Mouse (Mus musculus) stomach, postnatal 0 days (tissue): ENCODE measurements around the gene Fam110a. TPM values are rescaled to one million over a fixed set of nuclear protein-coding genes. Genes with fewer than 3 reads are reported as not detected.

Source experiments
- ATAC-seq: fragments of 200-750 bp; cut with Nextera tagmentation; 2 replicates; pipeline ENCODE4 v1.8.0; 2017; ENCODE audit not compliant: low FRiP score, low TSS enrichment
- DNase-seq: peaks from one replicate; pipeline ENCODE4 v3.0.0-alpha.2; 2016; ENCODE audit warnings: low spot score
- H3K27ac ChIP-seq: fragments of 300-500 bp; sonication (generic); replicated peaks from 2 replicates; pipeline ENCODE4 v1.5.1; 2014; ENCODE audit warnings: mild to moderate bottlenecking, control low read depth
- H3K27me3 ChIP-seq: fragments of 300-500 bp; sonication (generic); 2 replicates; pipeline ENCODE4 v1.6.1; 2014; ENCODE audit warnings: low read length; ENCODE audit not compliant: control insufficient read depth, insufficient read depth
- H3K36me3 ChIP-seq: fragments of 300-500 bp; sonication (generic); 2 replicates; pipeline ENCODE4 v1.6.1; 2014; ENCODE audit warnings: low read length, mixed read lengths; ENCODE audit not compliant: control insufficient read depth, insufficient read depth
- H3K4me1 ChIP-seq: fragments of 300-500 bp; sonication (generic); replicated peaks from 2 replicates; pipeline ENCODE4 v1.6.1; 2014; ENCODE audit warnings: antibody characterized with exemption; ENCODE audit not compliant: control insufficient read depth, insufficient read depth
- H3K4me2 ChIP-seq: fragments of 300-500 bp; sonication (generic); replicated peaks from 2 replicates; pipeline ENCODE4 v1.6.1; 2014; ENCODE audit warnings: low read depth, mild to moderate bottlenecking, control low read depth, moderate library complexity
- H3K4me3 ChIP-seq: fragments of 300-500 bp; sonication (generic); 2 replicates; pipeline ENCODE4 v1.5.1; 2014; ENCODE audit warnings: low read depth, low read length, control low read depth
- H3K9ac ChIP-seq: fragments of 300-500 bp; sonication (generic); 2 replicates; pipeline ENCODE4 v1.6.1; 2014; ENCODE audit warnings: mild to moderate bottlenecking, low read length, control low read depth, mixed read lengths
- H3K9me3 ChIP-seq: fragments of 300-500 bp; sonication (generic); 2 replicates; pipeline ENCODE4 v1.6.1; 2016; ENCODE audit warnings: low read length; ENCODE audit not compliant: control insufficient read depth
- CTCF ChIP-seq: IDR thresholded peaks from 2 replicates; pipeline ENCODE4 v1.5.1; 2016; ENCODE audit warnings: antibody characterized with exemption, low read depth, mild to moderate bottlenecking, moderate library complexity
- EP300 ChIP-seq: optimal IDR thresholded peaks from 2 replicates; pipeline ENCODE3; 2016; ENCODE audit warnings: antibody characterized with exemption
- WGBS: fragments of 180-500 bp; shearing (Covaris S2); extraction: QIAGEN DNeasy Blood & Tissue Kit; methylation state at CpG from one replicate; pipeline ENCODE4 v1.1.7; 2014; 5-methylcytosine and 5-hydroxymethylcytosine counted together
- polyA plus RNA-seq: library from polyadenylated mRNA; unstranded; fragments of >200 nt; fragmentation: Nextera tagmentation; extraction: Ambion mirVana; gene quantifications from 2 replicates; pipeline ENCODE4 v1.2.1, GENCODE M21; 2015

The Fam110a gene
- polyA plus RNA-seq, 1 experiment from 2014 or later: 29.9 TPM

DNA sequence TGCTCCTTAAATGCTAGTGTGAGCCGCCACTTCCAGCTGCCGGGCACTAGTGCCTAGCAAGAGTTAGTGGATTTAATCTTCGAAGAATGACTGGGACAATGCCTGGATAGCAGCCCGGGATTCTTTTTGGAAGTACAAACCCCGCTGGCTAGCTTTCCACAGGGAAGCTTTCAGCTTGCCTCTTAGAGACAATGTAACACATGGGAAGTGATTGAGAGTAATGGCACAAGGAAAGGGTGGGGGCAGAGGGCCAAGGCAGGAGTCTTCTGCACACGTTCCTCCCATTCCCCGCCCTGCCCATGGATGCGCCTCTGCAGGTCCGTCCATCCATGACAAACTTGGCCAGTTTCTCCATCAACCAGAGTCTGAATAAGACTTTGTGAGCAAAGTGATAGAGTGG lies 36.6 kb upstream of the Fam110a start:
- Histone ChIP-seq H3K4me1 (no peaks in the 10 kb centered on the region), H3K27ac (no peak overlapping the region), H3K4me2 (no peak overlapping the region), H3K27me3 (no peaks in the 10 kb centered on the region), H3K4me3 (no peak overlapping the region), H3K36me3 (no peaks in the 10 kb centered on the region), H3K9me3 (no peaks in the 10 kb centered on the region), H3K9ac (no peak overlapping the region)
- WGBS: 70% methylated on average over 9 of the region's 9 CpGs
- DNase-seq: no peak
- ATAC-seq: no peak
- TF ChIP-seq CTCF (no peak), EP300 (no peak)

DNA sequence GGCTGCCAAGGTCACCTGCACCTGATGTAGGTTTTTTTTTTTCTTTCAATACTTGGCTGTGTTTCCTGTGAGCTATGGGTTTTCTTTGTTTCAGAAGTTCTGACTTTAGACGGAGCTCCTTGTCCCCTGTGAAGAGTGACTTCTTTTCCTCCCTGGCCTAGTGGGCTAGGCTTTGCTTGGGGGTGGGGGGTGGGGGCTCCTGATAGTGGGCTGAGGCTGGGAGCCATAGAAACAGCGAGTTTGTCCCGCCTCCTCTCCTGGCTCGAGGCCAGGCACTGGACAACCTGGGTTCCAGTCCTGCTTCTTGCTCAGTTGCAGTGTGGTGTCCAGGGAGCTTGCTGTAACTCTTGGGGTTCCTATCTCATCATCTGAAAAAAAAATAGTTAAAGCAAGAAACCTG lies 36.0 kb upstream of the Fam110a start:
- TF ChIP-seq CTCF (no peak), EP300 (no peak)
- no peak overlapping the region for H3K4me2 ChIP-seq
- H3K27me3 ChIP-seq: no peaks in the 10 kb centered on the region
- H3K4me3 ChIP-seq: no peak overlapping the region
- H3K27ac ChIP-seq: no peak overlapping the region
- no peaks in the 10 kb centered on the region for H3K4me1 ChIP-seq
- DNase-seq (no peak), ATAC-seq (no peak)
- H3K9me3 ChIP-seq: no peaks in the 10 kb centered on the region
- H3K9ac ChIP-seq: no peak overlapping the region
- H3K36me3 ChIP-seq: no peaks in the 10 kb centered on the region
- 35% methylated on average over 4 of the region's 4 CpGs for WGBS

DNA sequence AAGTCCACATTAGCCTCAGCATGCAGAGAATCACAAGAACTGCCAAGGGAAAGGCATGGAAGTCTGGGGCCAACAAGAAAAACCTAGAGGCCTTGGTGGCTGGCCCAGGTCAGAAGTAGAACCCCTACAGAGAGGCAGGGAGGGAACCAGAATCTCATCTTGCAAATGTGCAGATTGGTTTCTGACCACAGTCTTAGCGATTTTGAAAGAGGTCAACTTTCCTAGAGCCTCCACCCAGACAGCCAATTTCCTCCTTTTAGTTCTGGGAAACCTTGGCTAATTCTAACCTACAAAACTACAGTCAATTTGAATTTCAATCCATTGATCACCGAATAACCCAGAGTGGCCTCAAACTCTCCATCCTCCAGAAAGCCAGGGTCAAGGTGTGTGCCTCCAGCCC lies 32.7 kb upstream of the Fam110a start:
- H3K4me2 ChIP-seq: no peak overlapping the region

DNA sequence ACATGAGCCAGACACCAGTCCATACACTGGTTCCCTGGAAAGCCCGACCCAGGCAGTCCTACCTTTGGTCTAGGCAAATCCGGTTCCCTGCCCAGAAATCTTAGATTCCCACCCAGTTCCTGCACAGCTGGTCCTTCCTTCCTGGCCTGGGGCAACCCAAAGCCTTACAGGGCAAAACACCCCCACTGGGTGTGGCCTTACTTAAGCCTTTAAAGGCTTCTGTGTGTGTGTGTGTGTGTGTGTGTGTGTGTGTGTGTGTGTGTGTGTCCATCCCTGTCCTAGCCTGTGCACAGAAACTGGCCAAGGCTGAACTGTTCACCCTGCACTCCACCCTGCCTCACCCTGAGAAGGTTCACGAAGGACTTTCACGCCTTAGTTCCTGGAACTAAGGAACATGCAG lies 32.2 kb upstream of the Fam110a start:
- WGBS: 43% methylated on average over 4 of the region's 4 CpGs

More for the DNA sequence above, 32.7 kb upstream of the Fam110a start:
- Histone ChIP-seq H3K4me1 (no peaks in the 10 kb centered on the region), H3K27me3 (no peaks in the 10 kb centered on the region), H3K36me3 (no peaks in the 10 kb centered on the region), H3K9me3 (no peaks in the 10 kb centered on the region), H3K4me3 (no peak overlapping the region), H3K9ac (no peak overlapping the region), H3K27ac (peak overlapping the region; percentile 92)
- 69% methylated on average over 2 of the region's 2 CpGs for WGBS
- TF ChIP-seq EP300: no peak
- TF ChIP-seq CTCF: no peak
- DNase-seq (no peak), ATAC-seq (no peak)

DNA sequence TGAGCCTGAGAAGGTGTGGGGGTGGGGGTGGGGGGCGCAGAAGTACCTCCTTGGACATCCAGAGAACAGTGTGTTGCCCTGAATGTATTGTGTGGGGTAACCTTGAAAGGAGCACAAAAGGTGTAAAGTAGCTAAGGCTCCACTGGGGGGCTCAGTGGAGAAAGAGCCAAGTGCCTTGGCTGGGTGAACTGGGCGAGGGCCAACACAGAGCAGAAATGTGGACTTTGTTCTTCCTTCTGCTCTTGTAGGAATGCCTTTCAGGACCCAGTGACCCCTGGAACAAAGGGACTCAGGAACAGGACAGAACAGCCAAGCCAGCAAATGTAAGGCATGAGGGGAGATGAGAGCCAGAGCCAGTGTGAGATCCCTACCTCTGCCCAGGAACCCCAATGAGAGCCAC lies 31.7 kb upstream of the Fam110a start:
- H3K36me3 ChIP-seq: no peaks in the 10 kb centered on the region
- H3K4me1 ChIP-seq: no peaks in the 10 kb centered on the region
- TF ChIP-seq CTCF (peak; percentile 65), EP300 (no peak)
- DNase-seq (peak; percentile 85), ATAC-seq (peak; percentile 82)
- H3K4me2 ChIP-seq: no peak overlapping the region
- peak overlapping the region; percentile 92 for H3K27ac ChIP-seq
- H3K9ac ChIP-seq: no peak overlapping the region
- H3K4me3 ChIP-seq: no peak overlapping the region
- no peaks in the 10 kb centered on the region for H3K27me3 ChIP-seq
- H3K9me3 ChIP-seq: no peaks in the 10 kb centered on the region
- WGBS: 53% methylated on average over 2 of the region's 2 CpGs

More for the DNA sequence above, 32.2 kb upstream of the Fam110a start:
- H3K4me2 ChIP-seq: no peak overlapping the region
- H3K27ac ChIP-seq: peak overlapping the region; percentile 92
- TF ChIP-seq CTCF (no peak), EP300 (peak; percentile 68)
- H3K4me1 ChIP-seq: no peaks in the 10 kb centered on the region
- no peak overlapping the region for H3K4me3 ChIP-seq
- H3K9me3 ChIP-seq: no peaks in the 10 kb centered on the region
- H3K27me3 ChIP-seq: no peaks in the 10 kb centered on the region
- DNase-seq (peak; percentile 84), ATAC-seq (peak; percentile 89)
- H3K9ac ChIP-seq: no peak overlapping the region
- H3K36me3 ChIP-seq: no peaks in the 10 kb centered on the region

DNA sequence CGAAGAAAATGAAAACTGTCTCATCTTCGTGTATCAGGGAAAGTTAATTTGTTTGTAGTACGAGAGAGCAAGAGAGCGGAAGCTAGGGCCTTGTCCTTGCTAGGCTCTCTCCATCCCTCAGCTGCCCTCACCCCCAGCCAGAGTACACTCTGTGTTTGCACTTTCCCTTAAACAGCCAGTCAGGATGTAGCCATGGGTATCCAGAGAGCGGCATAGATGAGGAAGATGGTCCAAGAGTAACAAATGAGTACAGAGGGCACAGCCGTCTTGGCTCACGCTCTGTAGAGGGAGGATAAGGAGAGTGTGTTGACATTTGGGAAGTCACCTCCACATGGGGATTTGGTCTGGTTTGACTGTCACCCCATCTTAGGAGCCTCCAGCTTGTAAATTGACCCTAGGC lies 30.6 kb upstream of the Fam110a start:
- H3K4me3 ChIP-seq: no peak overlapping the region
- no peaks in the 10 kb centered on the region for H3K9me3 ChIP-seq
- TF ChIP-seq CTCF (no peak), EP300 (no peak)
- H3K4me2 ChIP-seq: no peak overlapping the region
- DNase-seq: no peak
- H3K9ac ChIP-seq: no peak overlapping the region
- H3K4me1 ChIP-seq: no peaks in the 10 kb centered on the region
- no peak for ATAC-seq
- no peaks in the 10 kb centered on the region for H3K27me3 ChIP-seq
- H3K27ac ChIP-seq: peak overlapping the region; percentile 92
- WGBS: 78% methylated on average over 7 of the region's 7 CpGs
- H3K36me3 ChIP-seq: no peaks in the 10 kb centered on the region
